Mouse (Mus musculus) heart, postnatal 25 days (tissue): ENCODE measurements around the gene Kcnk3. TPM values are rescaled to one million over a fixed set of nuclear protein-coding genes. Genes with fewer than 3 reads are reported as not detected.

Experiments
- DNase-seq: peaks from one replicate; pipeline ENCODE4 v3.0.0; 2022; ENCODE audit warnings: low spot score
- intact Hi-C: fragments of 180-260 bp; cut with DNase I; formaldehyde crosslinking; loops from one replicate; pipeline ENCODE4 v1.15.1; 2025
- total RNA-seq, 2 experiments: library from RNA; stranded (reverse); gene quantifications; 2 replicates each; pipeline ENCODE4 v1.2.3; 2021

Gene Kcnk3
- total RNA-seq: 100 to 1,000 TPM; 250 to 251 TPM

- peak; percentile 36 for DNase-seq
- intact Hi-C loops: no loop called here
Observed at GRCm38 (mm10) chr5:30587681-30588300, at the start of gene Kcnk3. Gene Kcnk3, plus strand, starts transcription at chr5:30588170.

GRCm38 (mm10) chr5:30545698-30546097 is 42.3 kb upstream of the Kcnk3 start, which contains the start of gene Cib4:
Gene Cib4, minus strand, starts transcription at chr5:30545836.
- DNase-seq: no peak
- intact Hi-C loops: no loop called here

DNA sequence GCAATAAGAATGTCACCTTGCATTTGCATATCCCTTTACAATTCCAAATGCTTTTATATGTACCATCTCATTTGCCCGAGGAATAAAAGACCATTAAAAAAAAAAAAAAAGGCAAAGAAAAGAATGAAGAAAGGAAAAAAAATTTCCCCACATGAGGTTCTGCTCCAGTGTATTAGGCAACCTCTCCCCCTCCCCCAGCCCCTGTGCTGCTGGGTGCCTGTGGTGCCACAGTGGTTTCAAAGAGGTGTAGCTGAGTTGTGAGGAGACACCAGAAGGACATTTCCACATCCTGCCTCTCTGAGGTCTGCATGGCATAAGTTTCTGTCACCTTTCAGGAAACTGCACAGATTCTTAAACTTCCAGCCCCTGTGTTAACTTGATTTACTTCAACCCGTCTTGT is 39.3 kb upstream of the Kcnk3 start:
- no peak for DNase-seq
- intact Hi-C loops: no loop called here

GRCm38 (mm10) chr5:30550334-30551021 is 37.5 kb upstream of the Kcnk3 start:
- no peak for DNase-seq
- intact Hi-C loops: no loop called here

DNA sequence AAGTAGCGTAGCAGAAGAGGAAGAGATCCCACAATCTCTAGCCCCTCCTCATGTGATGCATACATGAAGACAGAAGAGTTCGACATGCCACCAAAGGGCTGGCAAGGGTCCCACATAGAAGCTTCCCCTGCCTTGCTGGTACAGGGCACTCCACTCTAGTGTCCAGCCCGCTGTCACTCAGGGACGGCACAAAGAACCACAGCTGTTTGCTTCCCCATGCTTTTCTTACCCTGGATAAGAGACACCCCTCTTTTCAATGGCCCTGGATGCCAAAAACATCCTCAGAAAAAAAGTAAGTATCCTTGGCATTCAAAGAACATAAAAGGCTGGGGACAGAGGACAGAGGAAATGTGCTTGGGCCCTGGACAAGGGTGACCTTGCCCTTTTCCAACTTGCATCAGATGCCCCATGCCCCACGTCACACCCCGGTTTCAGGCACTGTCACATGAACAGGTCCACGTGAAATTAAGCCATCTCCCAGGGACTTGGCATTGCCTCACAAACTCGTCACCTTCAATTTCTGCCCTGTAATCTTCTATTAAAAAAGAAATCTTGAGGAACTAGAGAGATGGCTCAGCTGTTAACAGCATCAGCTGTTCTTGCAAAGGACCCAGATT is 36.8 kb upstream of the Kcnk3 start:
- no peak for DNase-seq
- intact Hi-C loops: no loop called here

GRCm38 (mm10) chr5:30552006-30552405 is 36.0 kb upstream of the Kcnk3 start:
- DNase-seq: no peak
- intact Hi-C loops: no loop called here

- no peak for DNase-seq
Observed at GRCm38 (mm10) chr5:30553936-30554335, 34.0 kb upstream of the Kcnk3 start.

GRCm38 (mm10) chr5:30554981-30555380 is 33.0 kb upstream of the Kcnk3 start:
- DNase-seq: no peak
- intact Hi-C loops: no loop called here

More at GRCm38 (mm10) chr5:30553936-30554335, 34.0 kb upstream of the Kcnk3 start:
- intact Hi-C loops: no loop called here

DNA sequence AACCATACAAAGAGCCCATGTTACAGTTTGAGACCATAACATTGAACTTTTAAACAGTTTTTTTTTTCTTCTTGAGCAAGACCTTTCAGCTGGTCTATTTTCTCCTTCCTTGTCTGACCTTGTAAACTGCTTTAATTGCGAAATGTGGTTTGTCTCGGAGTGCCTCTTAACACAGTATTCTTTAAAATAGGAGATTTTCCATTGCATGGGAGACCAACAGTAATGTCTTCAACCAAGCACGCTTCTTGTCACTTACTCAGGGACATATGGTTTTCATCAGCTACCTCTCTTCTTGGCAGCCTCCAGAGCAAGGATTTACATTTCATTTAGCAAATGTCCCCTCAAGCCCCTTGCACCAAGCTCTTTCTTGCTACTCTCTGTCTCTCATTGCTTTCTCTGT is 31.7 kb upstream of the Kcnk3 start:
- intact Hi-C loops: no loop called here
- DNase-seq: no peak

- no peak for DNase-seq
Observed at GRCm38 (mm10) chr5:30559421-30559820, 28.5 kb upstream of the Kcnk3 start.

DNA sequence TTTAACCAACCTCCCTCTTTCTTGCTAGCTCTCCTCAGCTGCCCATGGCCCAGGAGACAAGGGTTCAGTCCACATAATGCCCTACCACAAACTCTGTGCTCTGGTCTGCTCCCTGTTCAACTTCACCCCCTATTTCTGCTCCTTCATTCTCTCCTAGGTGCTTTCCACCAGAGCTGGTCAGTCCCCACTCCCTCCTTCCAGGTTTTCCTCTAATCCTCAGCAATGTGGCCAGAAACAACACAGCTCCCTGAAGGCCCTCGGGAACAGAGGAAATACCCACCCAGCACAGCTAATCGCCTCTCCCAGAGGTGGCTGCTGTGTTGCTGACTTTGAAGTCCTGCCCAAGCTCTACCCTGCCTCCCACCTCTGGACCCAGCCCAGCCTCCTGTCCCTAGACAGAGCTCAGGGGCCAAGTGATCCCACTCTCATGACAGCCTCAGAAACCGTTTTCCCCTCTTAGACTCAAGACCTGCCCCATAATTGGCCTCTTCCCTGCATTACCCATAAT is 27.9 kb upstream of the Kcnk3 start:
- intact Hi-C loops: no loop called here
- no peak for DNase-seq

More at GRCm38 (mm10) chr5:30559421-30559820, 28.5 kb upstream of the Kcnk3 start:
- intact Hi-C loops: no loop called here

DNA sequence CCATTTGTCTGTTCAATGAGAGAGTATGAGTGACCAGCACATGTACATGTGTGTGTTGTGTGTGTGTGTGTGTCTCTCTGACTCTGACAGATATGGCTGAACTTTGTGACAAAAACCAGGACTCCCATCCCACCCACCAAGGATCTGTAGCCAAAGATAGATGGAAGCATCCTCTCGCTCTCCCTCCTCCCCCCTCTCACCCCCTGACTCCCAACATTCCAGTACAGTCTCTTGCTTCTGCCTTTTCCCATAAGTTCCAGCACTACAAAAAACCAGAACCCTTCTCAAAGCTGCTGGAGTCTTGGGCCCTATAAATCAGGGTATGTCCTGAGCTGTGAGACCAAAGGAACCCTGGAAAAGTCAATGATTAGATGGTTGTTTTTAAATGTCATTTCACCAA is 19.5 kb upstream of the Kcnk3 start:
- no peak for DNase-seq
- intact Hi-C loops: no loop called here

DNA sequence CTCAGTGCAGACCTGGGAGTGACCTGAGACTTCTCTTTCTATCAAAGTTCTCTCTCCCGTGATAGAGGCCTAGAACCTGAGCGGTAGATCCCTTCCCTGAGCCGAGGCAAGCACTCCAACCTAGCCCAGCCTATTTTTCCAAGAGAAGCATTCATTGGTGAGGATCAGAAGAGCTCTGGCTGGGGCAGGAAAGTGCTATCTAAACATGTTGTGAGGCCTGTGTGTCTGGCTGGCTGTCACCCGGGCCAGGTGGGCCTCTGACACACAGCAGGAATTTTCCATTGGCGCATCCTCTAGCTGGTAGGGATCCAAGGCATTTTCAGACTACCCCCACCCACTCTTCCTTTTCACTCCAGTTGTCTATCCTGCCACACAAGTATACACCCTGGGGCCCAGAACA is 16.1 kb upstream of the Kcnk3 start:
- intact Hi-C loops: no loop called here
- DNase-seq: no peak

GRCm38 (mm10) chr5:30574367-30574766 is 13.6 kb upstream of the Kcnk3 start:
- intact Hi-C loops: no loop called here
- DNase-seq: no peak

- intact Hi-C loops: loop anchor here (5.0 kb wide), 1 partner anchor 36 kb away; no protein-coding TSS in a partner anchor
Observed at GRCm38 (mm10) chr5:30576233-30576632, 11.7 kb upstream of the Kcnk3 start.

GRCm38 (mm10) chr5:30577251-30577650 is 10.7 kb upstream of the Kcnk3 start:
- DNase-seq: no peak
- intact Hi-C loops: loop anchor here (5.0 kb wide), 1 partner anchor 35 kb away; no protein-coding TSS in a partner anchor

More at GRCm38 (mm10) chr5:30576233-30576632, 11.7 kb upstream of the Kcnk3 start:
- no peak for DNase-seq

- no peak for DNase-seq
- intact Hi-C loops: loop anchor here (5.0 kb wide), 1 partner anchor 35 kb away; no protein-coding TSS in a partner anchor
Observed at GRCm38 (mm10) chr5:30577654-30578310, 10.2 kb upstream of the Kcnk3 start.

DNA sequence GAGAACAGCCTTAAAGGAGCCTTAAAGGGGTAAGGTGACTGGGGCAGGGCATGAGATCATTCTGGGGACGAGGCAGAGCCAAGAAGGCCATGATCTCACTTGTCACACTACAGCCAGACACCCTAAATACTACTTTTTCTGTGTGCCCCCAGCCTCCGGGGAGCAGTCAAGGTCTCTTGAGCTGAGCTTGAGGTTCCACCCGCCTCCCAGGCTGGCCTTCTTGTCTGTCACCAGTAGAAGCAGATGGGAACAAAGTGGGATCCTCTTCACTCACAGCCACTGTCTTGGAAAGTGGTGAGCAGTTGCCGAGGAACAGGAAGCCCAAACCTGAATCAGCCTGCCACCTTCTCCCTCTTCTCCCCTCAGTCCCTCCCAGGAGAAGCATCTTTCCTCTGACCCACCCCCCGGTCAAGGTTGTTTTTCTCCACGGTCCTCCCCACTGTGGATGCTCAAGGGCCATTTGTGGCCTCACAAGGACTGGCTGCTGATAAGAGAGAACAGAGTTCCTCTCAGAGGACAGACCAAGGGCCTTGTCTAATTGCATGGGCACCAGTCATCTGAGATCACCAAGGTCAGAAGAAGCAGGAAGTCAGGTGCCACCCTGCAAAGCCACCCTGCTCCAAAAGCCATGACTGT is 9.4 kb upstream of the Kcnk3 start:
- intact Hi-C loops: loop anchor here (5.0 kb wide), 1 partner anchor 34 kb away; no protein-coding TSS in a partner anchor
- no peak for DNase-seq

GRCm38 (mm10) chr5:30580725-30581124 is 7.2 kb upstream of the Kcnk3 start:
- intact Hi-C loops: no loop called here
- no peak for DNase-seq

DNA sequence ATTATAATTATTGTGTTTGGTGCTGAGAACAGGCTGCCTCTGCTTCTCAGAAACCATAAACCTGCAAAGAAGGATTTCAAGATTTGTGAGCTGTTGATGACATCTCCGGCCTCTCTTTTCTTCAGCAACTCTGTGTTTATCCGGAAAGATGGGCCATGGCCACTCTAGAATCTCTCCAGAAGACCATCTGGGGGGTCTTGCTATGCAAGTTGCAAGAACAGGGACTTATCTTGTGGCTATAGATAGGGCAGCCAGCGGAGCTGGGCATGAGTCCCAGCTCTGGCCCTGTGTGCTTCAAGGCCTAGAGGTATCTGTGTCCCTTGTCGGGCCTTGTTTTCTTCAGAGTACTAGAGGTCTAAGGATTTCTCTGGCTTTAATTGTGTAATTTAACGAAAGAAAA is 6.0 kb upstream of the Kcnk3 start:
- no peak for DNase-seq
- intact Hi-C loops: no loop called here
